Mouse (Mus musculus) forebrain, embryonic 14.5 days (tissue): ENCODE measurements at regions not wholly inside any gene's neighbourhood (a gene's known extent, or its start where the extent isn't known, plus 50 kb on each side); places are given as distances from the start of the nearest gene placed in this dataset.
"Not testable (repeated sequence)": the region's sequence is repeated elsewhere in the genome, so short reads cannot be mapped to it uniquely, and the experiment has no call there.

Source experiments
- ATAC-seq: fragments of 200-750 bp; cut with Nextera tagmentation; 2 replicates; pipeline ENCODE4 v1.8.0; 2017; ENCODE audit warnings: mild to moderate bottlenecking, moderate library complexity
- DNase-seq: peaks from one replicate; pipeline ENCODE4 v3.0.0-alpha.2; 2015; ENCODE audit warnings: low spot score
- H3K27ac ChIP-seq: fragments of 300-500 bp; sonication (generic); 2 replicates; pipeline ENCODE4 v1.5.1; 2014; ENCODE audit warnings: low read depth, mild to moderate bottlenecking, control low read depth, low read length, moderate library complexity
- H3K27me3 ChIP-seq: fragments of 300-500 bp; sonication (generic); replicated peaks from 2 replicates; pipeline ENCODE4 v1.6.1; 2014; ENCODE audit warnings: low read length, control low read depth, mixed read lengths; ENCODE audit not compliant: control insufficient read depth, insufficient read depth
- H3K36me3 ChIP-seq: fragments of 300-500 bp; sonication (generic); 2 replicates; pipeline ENCODE4 v1.6.1; 2014; ENCODE audit warnings: low read length, control low read depth; ENCODE audit not compliant: control insufficient read depth, insufficient read depth
- H3K4me1 ChIP-seq: fragments of 300-500 bp; sonication (generic); 2 replicates; pipeline ENCODE4 v1.6.1; 2014; ENCODE audit warnings: antibody characterized with exemption, low read length, control low read depth; ENCODE audit not compliant: control insufficient read depth, insufficient read depth
- H3K4me2 ChIP-seq: fragments of 300-500 bp; sonication (generic); 2 replicates; pipeline ENCODE4 v1.6.1; 2014; ENCODE audit warnings: mild to moderate bottlenecking, control low read depth, low read length
- H3K4me3 ChIP-seq: fragments of 300-500 bp; sonication (generic); 2 replicates; pipeline ENCODE4 v1.5.1; 2014; ENCODE audit warnings: low read depth, low read length, control low read depth
- H3K9ac ChIP-seq: fragments of 300-500 bp; sonication (generic); 2 replicates; pipeline ENCODE4 v1.6.1; 2014; ENCODE audit warnings: mild to moderate bottlenecking, low read length, control low read depth, moderate library complexity
- H3K9me3 ChIP-seq: fragments of 300-500 bp; sonication (generic); replicated peaks from 2 replicates; pipeline ENCODE4 v1.6.1; 2016; ENCODE audit warnings: low read length, control low read depth, mixed read lengths; ENCODE audit not compliant: control insufficient read depth
- WGBS: fragments of 180-500 bp; shearing (Covaris S2); extraction: QIAGEN DNeasy Blood & Tissue Kit; methylation state at CpG from one replicate; pipeline ENCODE4 v1.1.7; 2014; 5-methylcytosine and 5-hydroxymethylcytosine counted together

- H3K27ac ChIP-seq, result no peak overlapping the region
- DNase-seq (peak; percentile 79), ATAC-seq (peak; percentile 57; the same call in 1 of the 2 replicates)
- no peaks in the 10 kb centered on the region for H3K9me3 ChIP-seq
- no peak overlapping the region for H3K9ac ChIP-seq
- H3K4me1 ChIP-seq, result no peaks in the 10 kb centered on the region
- no peaks in the 10 kb centered on the region for H3K27me3 ChIP-seq
- H3K36me3 ChIP-seq, result no peaks in the 10 kb centered on the region
- 78% methylated on average over 2 of the region's 2 CpGs for WGBS
- H3K4me2 ChIP-seq, result no peak overlapping the region
- H3K4me3 ChIP-seq, result no peak overlapping the region
Measured at GRCm38 (mm10) chr16:22327386-22327785, 61.6 kb upstream of the Tra2b start.

GRCm38 (mm10) chr16:22325161-22325560 is 59.4 kb upstream of the Tra2b start:
- H3K27me3 ChIP-seq, ATAC-seq, H3K9me3 ChIP-seq, H3K27ac ChIP-seq, H3K4me3 ChIP-seq, H3K36me3 ChIP-seq, H3K4me1 ChIP-seq, DNase-seq, H3K4me2 ChIP-seq, H3K9ac ChIP-seq: not testable (repeated sequence)
- 71% methylated on average over 5 of the region's 5 CpGs for WGBS

- ATAC-seq, result no peak
- 69% methylated on average over 8 of the region's 8 CpGs for WGBS
- no peaks in the 10 kb centered on the region for H3K9me3 ChIP-seq
- no peaks in the 10 kb centered on the region for H3K36me3 ChIP-seq
- no peak overlapping the region for H3K27ac ChIP-seq
- H3K9ac ChIP-seq, result no peak overlapping the region
- DNase-seq, result peak; percentile 8
- no peak overlapping the region for H3K4me2 ChIP-seq
- H3K4me3 ChIP-seq, result no peak overlapping the region
- no peaks in the 10 kb centered on the region for H3K4me1 ChIP-seq
- H3K27me3 ChIP-seq, result no peaks in the 10 kb centered on the region
Measured at GRCm38 (mm10) chr16:22316251-22316711, 50.5 kb upstream of the Tra2b start.
